Comparison of ENCODE assay signal across 8 mouse cellular contexts in the genomic region with DNA sequence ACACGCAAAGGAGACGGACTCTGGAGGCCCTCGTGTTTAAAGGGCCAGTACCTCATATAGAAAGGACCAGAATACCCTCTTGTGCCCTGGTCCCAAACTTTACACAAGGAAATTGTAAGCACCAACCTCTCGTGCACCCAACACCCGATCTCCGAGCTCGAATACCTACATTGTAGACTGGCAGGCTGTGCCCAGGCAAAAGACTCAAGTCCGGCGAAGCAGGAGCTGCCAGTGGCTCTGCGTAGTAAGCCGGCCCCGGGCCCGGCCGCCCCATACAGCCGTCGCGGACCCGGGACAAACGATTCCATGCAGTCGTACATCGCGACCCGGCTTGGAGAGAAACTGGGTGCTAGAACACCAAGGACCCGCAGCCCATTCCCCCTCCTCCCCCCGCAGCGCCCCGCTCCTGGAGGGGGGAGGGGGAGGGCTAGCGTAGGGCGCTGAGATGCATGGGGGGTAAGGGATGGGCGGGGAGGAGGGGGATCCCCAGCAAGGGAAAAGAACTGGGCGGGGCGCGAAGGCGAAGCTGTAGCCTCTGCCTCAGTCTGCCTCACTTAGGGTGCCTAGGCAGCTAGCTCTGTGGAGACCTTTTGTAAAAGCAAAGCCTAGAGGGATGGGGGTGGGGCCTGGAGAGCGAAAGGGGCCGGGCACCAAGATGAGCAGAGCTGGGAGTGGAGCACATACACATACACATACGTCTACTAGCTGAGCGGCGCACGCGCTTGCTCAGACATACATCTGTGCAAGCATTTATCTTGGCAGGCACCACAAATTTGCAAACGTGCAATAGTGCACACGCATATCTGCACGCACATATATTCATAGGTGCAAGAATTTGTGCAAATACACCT. TPM values are rescaled to one million over a fixed set of nuclear protein-coding genes. Genes with fewer than 3 reads are reported as not detected.
DNase-seq lines count a peak whose midpoint lies in the region; ATAC-seq and TF ChIP-seq lines count a peak whose summit lies in the region.

No protein-coding gene starts in this region.

- intact Hi-C loops in heart, adult 2 months (cut with DNase I) = loop anchor here (2.0 kb wide), 2 partner anchors 41 to 143 kb away; a partner anchor contains a TSS

- peak overlapping the region; percentile 78 for H3K4me3 ChIP-seq in heart, adult 2 months
- H3K4me3 ChIP-seq in kidney, adult 2 months (ENCODE audit: insufficient read depth, low read depth, low read length) = peak overlapping the region; percentile 70
- peak overlapping the region; percentile 64 for H3K4me3 ChIP-seq in limb, embryonic 13.5 days
- peak overlapping the region; percentile 55 for H3K4me3 ChIP-seq in midbrain, embryonic 14.5 days (replicated peaks; ENCODE audit: low read depth, low read length)
- H3K4me3 ChIP-seq in spleen, adult 2 months (ENCODE audit: extremely low read depth, insufficient read depth, insufficient read length) = peak overlapping the region; percentile 59

- H3K27ac ChIP-seq in heart, adult 2 months = peak overlapping the region; percentile 96
- H3K27ac ChIP-seq in kidney, adult 2 months (ENCODE audit: insufficient read depth, low read depth, low read length) = peak overlapping the region; percentile 97
- peak overlapping the region; percentile 99 for H3K27ac ChIP-seq in limb, embryonic 13.5 days
- peak overlapping the region; percentile 71 for H3K27ac ChIP-seq in midbrain, embryonic 14.5 days (replicated peaks; ENCODE audit: low read depth, low read length)
- H3K27ac ChIP-seq in spleen, adult 2 months (ENCODE audit: insufficient read depth, low read length) = peak overlapping the region; percentile 86

- WGBS in heart, adult 2 months = under 1% methylated on average over 43 of the region's 44 CpGs
- WGBS in kidney, adult 2 months = under 1% methylated on average over 43 of the region's 44 CpGs
- WGBS in limb, embryonic 13.5 days = under 1% methylated on average over 41 of the region's 44 CpGs
- WGBS in midbrain, embryonic 14.5 days = under 1% methylated on average over 44 of the region's 44 CpGs
- under 1% methylated on average over 37 of the region's 44 CpGs for WGBS in spleen, adult 2 months

- 0 out of 2 replicates have a peak, but pooled peaks have one; percentile 13 for TF ChIP-seq EP300 in heart, adult 2 months (IDR thresholded peaks at IDR 0.05; ENCODE audit: insufficient read depth, low read depth, low read length)

- DNase-seq in 3134 (ENCODE audit: extremely low read depth, insufficient read length, low spot score) = peak; percentile 74
- DNase-seq in adrenal gland, adult 18-20 months (ENCODE audit: low spot score in 2 of 2) = peak; percentile 51 to 64
- peak; percentile 81 for DNase-seq in embryo, embryonic 9.5 days (ENCODE audit: extremely low spot score)
- peak; percentile 84 to 86 for DNase-seq in heart, adult 2 months
- peak; percentile 86 for DNase-seq in kidney, adult 2 months
- DNase-seq in midbrain, embryonic 14.5 days = peak; percentile 85
- peak; percentile 50 to 60 for DNase-seq in spleen, adult 2 months (ENCODE audit: low read depth in 1 of 2, low spot score in 2 of 2)

- H3K4me2 ChIP-seq in limb, embryonic 13.5 days (replicated peaks) = peak overlapping the region; percentile 93
- H3K4me2 ChIP-seq in midbrain, embryonic 14.5 days (ENCODE audit: low read length) = peak overlapping the region; percentile 96

- ATAC-seq in limb, embryonic 13.5 days (ENCODE audit: low FRiP score, low read depth) = peak; percentile 50; the same call in 1 of the 2 replicates
- ATAC-seq in midbrain, embryonic 14.5 days (ENCODE audit: low FRiP score, low TSS enrichment) = peak; percentile 83; the same call in 1 of the 2 replicates

- peaks cover 2% of the 10 kb centered on the region; the same call in 1 of the 2 replicates for H3K79me2 ChIP-seq in heart, adult 2 months (replicated peaks; ENCODE audit: control insufficient read depth, insufficient read depth, low read length)

- no peaks in the 10 kb centered on the region for H3K27me3 ChIP-seq in heart, adult 2 months (ENCODE audit: control insufficient read depth, insufficient read depth, low read length)
- no peaks in the 10 kb centered on the region for H3K27me3 ChIP-seq in kidney, adult 2 months (replicated peaks; ENCODE audit: control insufficient read depth, insufficient read depth, low read length)
- H3K27me3 ChIP-seq in limb, embryonic 13.5 days = no peaks in the 10 kb centered on the region
- H3K27me3 ChIP-seq in midbrain, embryonic 14.5 days (ENCODE audit: control insufficient read depth, insufficient read depth, low read length) = peaks cover 63% of the 10 kb centered on the region
- H3K27me3 ChIP-seq in spleen, adult 2 months (ENCODE audit: control insufficient read depth, insufficient read depth, low read length) = peaks cover 11% of the 10 kb centered on the region

- no peak for TF ChIP-seq CTCF in heart, adult 2 months (IDR thresholded peaks at IDR 0.05)
- no peak for TF ChIP-seq CTCF in kidney, adult 2 months (conservative IDR thresholded peaks at IDR 0.05; ENCODE audit: insufficient read depth, insufficient read length, low read depth, low read length)
- TF ChIP-seq CTCF in spleen, adult 2 months (IDR thresholded peaks at IDR 0.05; ENCODE audit: extremely low read depth, insufficient read depth, insufficient read length, insufficient replicate concordance) = no peak

- H3K36me3 ChIP-seq in heart, adult 2 months (ENCODE audit: control insufficient read depth, insufficient read depth, low read length) = no peaks in the 10 kb centered on the region
- no peaks in the 10 kb centered on the region for H3K36me3 ChIP-seq in kidney, adult 2 months (ENCODE audit: control insufficient read depth, insufficient read depth, low read length)
- H3K36me3 ChIP-seq in limb, embryonic 13.5 days = peaks cover 34% of the 10 kb centered on the region
- H3K36me3 ChIP-seq in midbrain, embryonic 14.5 days (ENCODE audit: control insufficient read depth, insufficient read depth, low read length) = no peaks in the 10 kb centered on the region
- H3K36me3 ChIP-seq in spleen, adult 2 months (ENCODE audit: control insufficient read depth, insufficient read depth, low read length) = no peaks in the 10 kb centered on the region

- H3K4me1 ChIP-seq in heart, adult 2 months (ENCODE audit: control insufficient read depth, insufficient read depth, low read length) = peaks cover 15% of the 10 kb centered on the region
- H3K4me1 ChIP-seq in kidney, adult 2 months (ENCODE audit: control insufficient read depth, insufficient read depth, low read length) = peaks cover 15% of the 10 kb centered on the region
- peaks cover 76% of the 10 kb centered on the region for H3K4me1 ChIP-seq in limb, embryonic 13.5 days
- H3K4me1 ChIP-seq in midbrain, embryonic 14.5 days (ENCODE audit: control insufficient read depth, insufficient read depth, low read length) = peaks cover 13% of the 10 kb centered on the region; the same call in 1 of the 2 replicates
- peaks cover 12% of the 10 kb centered on the region for H3K4me1 ChIP-seq in spleen, adult 2 months (ENCODE audit: control insufficient read depth, insufficient read depth, insufficient read length)

- no peaks in the 10 kb centered on the region for H3K9me3 ChIP-seq in limb, embryonic 13.5 days
- H3K9me3 ChIP-seq in midbrain, embryonic 14.5 days (ENCODE audit: control insufficient read depth, low read length) = no peaks in the 10 kb centered on the region

- H3K9ac ChIP-seq in heart, adult 2 months (ENCODE audit: low read depth, low read length) = peak overlapping the region; percentile 90
- peak overlapping the region; percentile 71 for H3K9ac ChIP-seq in limb, embryonic 13.5 days
- H3K9ac ChIP-seq in midbrain, embryonic 14.5 days (replicated peaks; ENCODE audit: low read length) = peak overlapping the region; percentile 53

- peak; percentile 89 for TF ChIP-seq POLR2A in heart, adult 2 months (IDR thresholded peaks at IDR 0.05; ENCODE audit: insufficient read depth, low read depth, low read length)
- TF ChIP-seq POLR2A in kidney, adult 2 months (IDR thresholded peaks at IDR 0.05; ENCODE audit: low read depth, low read length) = peak; percentile 57
- TF ChIP-seq POLR2A in spleen, adult 2 months (IDR thresholded peaks at IDR 0.05; ENCODE audit: low read depth, low read length) = peak; percentile 21; the same call in 1 of the 2 replicates

RNA-seq across cellular contexts. Expression of a gene that starts 11.2 kb away (rescaled TPM):
- 10 to 100 TPM; 21.7 to 27.2 TPM for total RNA-seq in adrenal gland, adult 18-20 months (2021)
- 10 to 100 TPM; 18.1 to 20.3 TPM for total RNA-seq in heart, adult 2 months (2021)
- 19.9 and 26.9 TPM in 2 replicates for polyA plus RNA-seq in heart, adult 2 months (2012; rRNA removed)
- polyA plus RNA-seq in kidney, adult 2 months (2012; rRNA removed) = 21.2 and 25.6 TPM in 2 replicates
- 131 and 145 TPM in 2 replicates for polyA plus RNA-seq in limb, embryonic 13.5 days (2015; fragmentation: Nextera tagmentation; extraction: Ambion mirVana)
- 2.3 and 3.6 TPM in 2 replicates for polyA plus RNA-seq in midbrain, embryonic 14.5 days (2014; fragmentation: Nextera tagmentation; extraction: Ambion mirVana)
- polyA plus RNA-seq in spleen, adult 2 months (2012; rRNA removed) = 21.1 and 27.5 TPM in 2 replicates

RNA-seq across cellular contexts. Expression of a gene that starts 14.4 kb away (rescaled TPM):
- total RNA-seq in adrenal gland, adult 18-20 months (2021) = 1 to 10 TPM; 4.1 to 7.4 TPM
- 1 to 10 TPM; 1.5 to 2.0 TPM for total RNA-seq in heart, adult 2 months (2021)
- polyA plus RNA-seq in heart, adult 2 months (2012; rRNA removed) = 2.4 and 4.6 TPM in 2 replicates
- 2.7 and 11.1 TPM in 2 replicates for polyA plus RNA-seq in kidney, adult 2 months (2012; rRNA removed)
- polyA plus RNA-seq in limb, embryonic 13.5 days (2015; fragmentation: Nextera tagmentation; extraction: Ambion mirVana) = 3.2 and 3.5 TPM in 2 replicates
- 0.57 and 0.78 TPM in 2 replicates for polyA plus RNA-seq in midbrain, embryonic 14.5 days (2014; fragmentation: Nextera tagmentation; extraction: Ambion mirVana)
- polyA plus RNA-seq in spleen, adult 2 months (2012; rRNA removed) = 127 and 143 TPM in 2 replicates

RNA-seq across cellular contexts. Expression of a gene that starts 24.2 kb away (rescaled TPM):
- under 1 TPM in 1 of 2 experiments, not detected in 1; 0.13 TPM for total RNA-seq in adrenal gland, adult 18-20 months (2021)
- total RNA-seq in heart, adult 2 months (2021) = not detected
- polyA plus RNA-seq in heart, adult 2 months (2012; rRNA removed) = 0.06 TPM in 1 of 2 replicates, not detected in the other
- polyA plus RNA-seq in kidney, adult 2 months (2012; rRNA removed) = 0.41 TPM in 2 replicates
- 1.1 and 1.3 TPM in 2 replicates for polyA plus RNA-seq in limb, embryonic 13.5 days (2015; fragmentation: Nextera tagmentation; extraction: Ambion mirVana)
- 0.09 TPM in 1 of 2 replicates, not detected in the other for polyA plus RNA-seq in midbrain, embryonic 14.5 days (2014; fragmentation: Nextera tagmentation; extraction: Ambion mirVana)
- 0.05 TPM in 1 of 2 replicates, not detected in the other for polyA plus RNA-seq in spleen, adult 2 months (2012; rRNA removed)

RNA-seq across cellular contexts. Expression of a gene that starts 33.1 kb away (rescaled TPM):
- 10 to 100 TPM; 32.6 to 35.2 TPM for total RNA-seq in adrenal gland, adult 18-20 months (2021)
- total RNA-seq in heart, adult 2 months (2021) = 10 to 100 TPM; 17.0 to 19.4 TPM
- polyA plus RNA-seq in heart, adult 2 months (2012; rRNA removed) = 37.8 and 47.9 TPM in 2 replicates
- 66.5 and 72.1 TPM in 2 replicates for polyA plus RNA-seq in kidney, adult 2 months (2012; rRNA removed)
- 64.7 and 65.8 TPM in 2 replicates for polyA plus RNA-seq in limb, embryonic 13.5 days (2015; fragmentation: Nextera tagmentation; extraction: Ambion mirVana)
- 51.9 and 53.3 TPM in 2 replicates for polyA plus RNA-seq in midbrain, embryonic 14.5 days (2014; fragmentation: Nextera tagmentation; extraction: Ambion mirVana)
- 57.8 and 79.8 TPM in 2 replicates for polyA plus RNA-seq in spleen, adult 2 months (2012; rRNA removed)

RNA-seq across cellular contexts. Expression of a gene that starts 41.6 kb away (rescaled TPM):
- total RNA-seq in adrenal gland, adult 18-20 months (2021) = 100 to 1,000 TPM in 1 of 2 experiments, 10 to 100 TPM in 1; 81.7 to 106 TPM
- 10 to 100 TPM; 13.1 to 15.6 TPM for total RNA-seq in heart, adult 2 months (2021)
- polyA plus RNA-seq in heart, adult 2 months (2012; rRNA removed) = 33.4 and 42.1 TPM in 2 replicates
- 216 and 255 TPM in 2 replicates for polyA plus RNA-seq in kidney, adult 2 months (2012; rRNA removed)
- polyA plus RNA-seq in limb, embryonic 13.5 days (2015; fragmentation: Nextera tagmentation; extraction: Ambion mirVana) = 75.2 and 82.1 TPM in 2 replicates
- 25.9 and 28.1 TPM in 2 replicates for polyA plus RNA-seq in midbrain, embryonic 14.5 days (2014; fragmentation: Nextera tagmentation; extraction: Ambion mirVana)
- 33.2 and 40.9 TPM in 2 replicates for polyA plus RNA-seq in spleen, adult 2 months (2012; rRNA removed)

Comparison
In these comparisons a context has a peak if more than half of its experiments do, and no peak if none do; other contexts are left out.
1. Peak in every context shown above with its lines: DNase-seq, ATAC-seq, H3K4me3 ChIP-seq and H3K27ac ChIP-seq.
2. POLR2A ChIP-seq: peak in every context shown above with its lines; median percentile 89 in heart, adult 2 months; 57 in kidney, adult 2 months; 21 in spleen, adult 2 months.
3. RNA of a gene that starts 14.4 kb away (polyA plus RNA-seq): 127 to 143 TPM in spleen, adult 2 months; 2.7 to 11.1 TPM in kidney, adult 2 months, 2.4 to 4.6 TPM in heart, adult 2 months, 3.2 to 3.5 TPM in limb, embryonic 13.5 days and 0.57 to 0.78 TPM in midbrain, embryonic 14.5 days; every median in the first group is over 10 times any median in the second.